Mouse (Mus musculus): ENCODE measurements around the gene Pole2. TPM values are rescaled to one million over a fixed set of nuclear protein-coding genes. Genes with fewer than 3 reads are reported as not detected.
"Not testable (repeated sequence)": the region's sequence is repeated elsewhere in the genome, so short reads cannot be mapped to it uniquely, and the experiment has no call there.

Pole2 gene
- total RNA-seq, 1 experiment from 2014 or later, result 6.4 TPM

DNA sequence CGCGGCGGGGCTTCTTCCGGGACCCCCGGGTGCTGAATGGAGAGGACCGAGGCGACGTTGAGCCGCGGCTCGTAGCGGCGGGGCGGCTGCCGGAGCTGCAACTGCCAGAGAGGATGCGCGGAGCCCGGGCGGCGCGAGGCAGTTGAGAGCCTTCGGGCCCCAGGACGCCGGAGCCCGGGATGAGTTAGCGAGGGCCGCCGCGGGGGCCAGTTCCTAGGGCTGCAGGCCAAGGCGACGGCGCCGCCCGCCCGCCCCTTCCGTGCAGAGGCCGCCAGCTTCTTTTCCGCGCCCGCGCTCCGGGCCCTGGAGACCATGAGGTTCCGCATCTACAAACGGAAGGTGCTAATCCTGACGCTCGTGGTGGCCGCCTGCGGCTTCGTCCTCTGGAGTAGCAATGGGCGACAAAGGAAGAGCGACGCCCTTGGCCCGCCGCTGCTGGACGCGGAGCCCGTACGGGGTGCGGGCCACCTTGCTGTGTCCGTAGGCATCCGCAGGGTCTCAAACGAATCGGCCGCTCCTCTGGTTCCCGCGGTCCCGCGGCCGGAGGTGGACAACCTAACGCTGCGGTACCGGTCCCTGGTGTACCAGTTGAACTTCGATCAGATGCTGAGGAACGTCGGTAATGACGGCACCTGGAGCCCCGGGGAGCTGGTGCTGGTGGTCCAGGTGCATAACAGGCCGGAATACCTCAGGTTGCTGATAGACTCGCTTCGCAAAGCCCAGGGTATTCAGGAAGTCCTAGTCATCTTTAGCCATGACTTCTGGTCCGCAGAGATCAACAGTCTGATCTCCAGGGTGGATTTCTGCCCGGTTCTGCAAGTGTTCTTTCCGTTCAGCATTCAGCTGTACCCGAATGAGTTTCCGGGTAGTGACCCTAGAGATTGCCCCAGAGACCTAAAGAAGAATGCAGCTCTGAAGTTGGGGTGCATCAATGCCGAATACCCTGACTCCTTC lies 43.4 kb downstream of the Pole2 start:
- peak; percentile 21; the same call in 1 of the 2 replicates for ATAC-seq (ENCODE audit: extremely low read depth, insufficient number of reproducible peaks, low FRiP score, poor library complexity, severe bottlenecking)

DNA sequence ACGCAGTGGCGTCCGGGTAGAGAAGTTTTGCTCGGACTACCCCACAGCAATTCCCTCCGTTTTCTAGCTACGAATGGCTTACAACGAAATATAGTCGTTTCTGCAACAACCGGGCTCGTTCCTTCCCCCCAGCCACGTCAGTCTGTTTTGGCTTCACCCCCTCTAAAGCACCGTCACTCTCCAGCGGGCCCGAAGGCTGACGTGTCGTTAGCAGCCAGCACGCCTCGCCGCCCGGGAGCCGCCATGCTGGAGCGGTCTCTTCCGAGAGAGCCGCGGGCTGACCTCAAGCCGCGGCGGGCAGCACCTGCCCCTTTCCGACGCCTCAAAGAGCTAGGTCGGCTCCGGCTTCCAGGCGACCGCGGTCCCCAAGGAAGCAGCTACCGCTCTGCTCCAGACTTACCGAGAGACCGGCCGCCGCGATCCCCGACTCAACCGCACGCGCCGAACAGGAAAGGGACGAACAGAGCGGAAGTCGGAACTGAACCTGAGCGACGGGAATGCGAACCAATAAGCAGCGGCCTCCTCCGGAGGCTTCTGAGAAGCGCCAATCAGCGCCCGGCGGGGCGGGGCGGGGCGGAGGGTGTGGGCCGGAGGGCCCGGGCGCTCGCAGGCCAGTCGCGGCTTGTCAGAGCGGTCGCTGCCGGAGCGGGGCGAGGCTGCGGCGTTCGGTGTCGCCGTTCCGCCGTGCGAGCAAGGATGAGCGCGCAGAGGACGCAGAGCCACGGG lies 44.2 kb downstream of the Pole2 start, which contains the start of the genes Rpl36al and Mgat2:
Rpl36al (minus strand) TSS at position 501 of the 726 bp plus-strand sequence.
Mgat2 (plus strand) TSS at position 575 of the 726 bp plus-strand sequence.
- ATAC-seq (ENCODE audit: extremely low read depth, insufficient number of reproducible peaks, low FRiP score, poor library complexity, severe bottlenecking), result peak; percentile 94

DNA sequence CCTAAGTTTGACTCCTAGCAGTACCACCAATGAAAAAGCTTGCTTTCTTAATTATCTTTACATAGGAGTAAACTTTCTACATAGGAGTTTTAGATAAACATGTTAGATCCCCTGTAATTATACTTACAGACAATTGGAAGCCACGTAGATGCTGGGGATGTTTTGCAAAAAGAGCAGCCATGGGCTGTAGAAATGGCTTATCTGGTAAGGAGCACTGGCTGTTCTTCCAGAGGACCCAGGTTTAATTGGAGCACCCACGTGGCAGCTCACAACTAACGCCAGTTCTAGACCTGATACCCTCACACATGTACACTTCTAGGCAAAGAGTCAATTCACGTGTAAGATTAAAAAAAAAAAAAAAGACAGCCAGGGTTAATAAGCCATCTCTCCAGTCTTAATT lies 46.2 kb downstream of the Pole2 start:
- no peak for ATAC-seq (ENCODE audit: extremely low read depth, insufficient number of reproducible peaks, low FRiP score, poor library complexity, severe bottlenecking)

DNA sequence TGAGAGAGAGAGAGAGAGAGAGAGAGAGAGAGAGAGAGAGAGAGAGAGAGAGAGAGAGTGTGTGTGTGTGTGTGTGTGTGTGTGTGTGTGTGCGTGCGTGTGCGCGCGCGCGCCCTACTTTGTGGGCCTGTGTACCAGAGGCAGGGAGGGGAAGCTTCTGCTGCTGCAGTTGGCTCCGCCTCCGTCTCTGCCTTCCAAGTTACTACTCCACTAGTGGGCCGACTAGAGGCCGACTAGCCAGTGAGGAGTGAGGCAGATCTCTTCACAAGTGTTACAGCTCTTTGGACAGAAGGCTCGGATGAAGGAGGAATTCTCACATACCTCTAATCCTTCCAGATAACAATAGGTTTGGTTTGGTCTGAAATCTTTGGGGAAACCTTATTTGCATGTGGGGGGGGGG lies 48.6 kb downstream of the Pole2 start:
- no peak for ATAC-seq (ENCODE audit: extremely low read depth, insufficient number of reproducible peaks, low FRiP score, poor library complexity, severe bottlenecking)

DNA sequence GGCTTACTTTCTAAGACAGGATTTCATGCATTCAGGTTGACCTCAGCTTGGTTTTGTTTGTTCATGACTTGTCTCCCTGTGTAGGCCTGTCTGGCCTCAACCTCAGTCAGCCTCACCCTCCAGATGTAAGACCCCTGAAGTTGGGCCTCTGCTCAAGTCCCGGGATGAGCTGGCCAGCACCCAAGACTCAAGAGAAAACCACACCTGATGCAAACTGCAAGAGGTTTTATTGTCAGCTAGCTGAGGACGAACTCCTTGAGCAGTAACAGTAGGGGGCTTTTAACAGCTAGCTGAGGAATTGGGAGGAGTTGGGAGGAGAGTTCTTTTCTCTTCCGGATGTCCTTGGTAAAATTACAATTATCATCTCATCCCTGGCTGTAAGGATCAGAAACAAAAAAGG lies 50.5 kb downstream of the Pole2 start:
- no peak for ATAC-seq (ENCODE audit: extremely low read depth, insufficient number of reproducible peaks, low FRiP score, poor library complexity, severe bottlenecking)

DNA sequence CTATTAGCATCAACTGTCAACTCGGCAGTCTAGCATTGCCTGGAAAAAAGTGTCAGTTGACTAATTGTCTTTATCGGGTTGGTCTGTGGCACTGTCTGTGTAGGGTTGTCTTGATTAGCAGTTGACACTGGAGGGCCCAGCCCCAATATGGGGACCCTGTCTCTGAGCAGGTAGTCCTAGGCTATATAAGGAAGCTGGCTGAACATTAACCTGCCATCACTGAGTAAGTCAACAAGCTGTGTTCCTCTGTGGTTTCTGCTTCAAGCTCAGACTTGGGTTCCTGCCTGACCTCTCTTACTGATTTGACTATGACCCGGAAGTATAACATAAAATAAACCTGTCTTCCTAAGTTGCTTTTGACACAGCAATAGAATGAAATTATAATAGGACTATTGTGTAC lies 52.0 kb downstream of the Pole2 start:
- no peak for ATAC-seq (ENCODE audit: extremely low read depth, insufficient number of reproducible peaks, low FRiP score, poor library complexity, severe bottlenecking)

DNA sequence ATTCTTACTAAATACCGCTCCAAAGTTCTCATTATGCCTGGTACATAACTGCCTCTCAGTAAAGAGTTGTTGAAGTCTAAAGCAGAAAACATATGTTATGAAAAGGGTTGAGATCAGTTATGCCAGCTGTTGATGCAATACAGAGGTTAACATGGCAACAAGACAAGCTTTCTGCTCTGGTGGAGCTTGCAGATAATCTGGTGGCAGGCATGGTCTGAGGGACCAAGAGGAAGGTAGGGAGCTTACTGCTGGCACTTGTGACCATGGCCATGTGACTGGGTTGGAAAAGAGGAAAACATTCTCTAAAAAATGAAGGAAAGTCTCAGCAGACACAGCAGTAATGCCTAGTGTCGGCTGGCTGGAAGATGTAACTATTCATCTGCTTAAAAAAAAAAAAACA lies 56.7 kb downstream of the Pole2 start:
- ATAC-seq (ENCODE audit: extremely low read depth, insufficient number of reproducible peaks, low FRiP score, poor library complexity, severe bottlenecking), result no peak

DNA sequence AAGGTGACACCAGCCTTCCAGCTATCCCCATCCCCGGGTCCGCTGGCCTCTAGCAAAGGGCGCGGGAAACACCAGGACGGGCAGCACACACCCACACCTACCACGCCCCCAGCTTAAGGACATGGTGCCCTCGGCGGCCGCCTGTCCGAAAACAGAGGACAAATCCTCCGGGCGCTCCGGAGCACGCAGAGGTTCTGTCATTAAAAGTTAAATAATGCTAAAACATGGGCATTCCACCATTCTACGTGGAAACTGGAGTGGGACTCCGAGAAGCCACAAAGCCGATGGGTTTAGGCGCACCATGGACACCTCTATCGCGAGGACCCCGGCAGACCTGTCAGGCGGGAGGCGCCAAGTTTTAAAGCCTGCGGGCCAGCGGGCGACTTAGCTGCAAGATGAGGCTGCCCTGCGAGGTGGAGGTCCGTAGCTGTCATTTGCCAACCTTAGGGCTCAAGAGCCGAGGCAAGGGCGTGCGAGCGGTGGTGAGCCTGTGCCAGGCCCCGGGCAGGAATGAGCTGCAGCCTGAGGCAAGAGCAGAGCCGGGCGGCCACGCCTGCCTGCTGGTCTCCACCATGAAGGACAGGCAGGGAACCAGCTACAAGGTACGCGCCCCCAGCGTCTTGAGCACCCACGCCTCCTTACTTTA lies 59.4 kb downstream of the Pole2 start, which contains the start of gene Lrr1:
Lrr1 (plus strand) TSS at position 354 of the 646 bp plus-strand sequence.
- ATAC-seq (ENCODE audit: extremely low read depth, insufficient number of reproducible peaks, low FRiP score, poor library complexity, severe bottlenecking), result peak; percentile 95

DNA sequence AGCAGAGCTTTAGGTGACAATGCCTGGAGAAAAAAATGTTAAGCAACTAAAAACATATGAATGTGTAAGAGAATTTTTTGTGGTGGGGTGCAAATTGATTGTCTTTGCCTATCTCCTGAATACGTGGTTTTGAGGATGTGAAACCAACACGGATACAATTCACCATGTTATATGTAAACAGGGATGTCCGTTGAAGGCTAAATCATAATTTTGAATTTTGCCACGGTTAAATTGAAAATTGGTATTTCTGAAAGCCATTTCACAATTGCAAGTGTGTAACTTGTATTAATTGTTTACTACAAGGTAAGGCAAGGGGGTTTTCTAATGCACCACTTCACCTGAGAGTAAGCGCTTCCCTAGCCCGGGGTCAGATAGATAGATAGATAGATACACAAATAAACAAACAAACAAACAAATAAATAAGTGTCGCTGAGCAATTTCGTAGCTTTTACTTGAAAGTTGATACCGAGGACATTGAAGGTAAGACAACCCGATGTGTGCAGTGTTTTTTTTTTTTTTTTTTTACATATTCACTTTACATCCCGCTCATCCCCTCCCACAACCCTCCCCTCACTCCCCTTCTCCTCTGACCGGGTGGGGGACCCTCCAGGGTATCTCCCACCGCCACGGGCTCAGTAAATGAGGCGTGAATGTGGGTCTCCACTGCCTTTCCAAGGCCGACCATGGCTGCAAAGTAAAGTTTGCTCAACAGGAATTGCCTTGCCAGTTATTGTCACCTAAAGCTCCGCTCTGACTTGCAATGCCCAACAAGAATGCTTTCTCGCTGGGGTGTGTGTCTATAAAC lies 60.1 kb downstream of the Pole2 start:
- no peak; the same call in 1 of the 2 replicates for ATAC-seq (ENCODE audit: extremely low read depth, insufficient number of reproducible peaks, low FRiP score, poor library complexity, severe bottlenecking)

DNA sequence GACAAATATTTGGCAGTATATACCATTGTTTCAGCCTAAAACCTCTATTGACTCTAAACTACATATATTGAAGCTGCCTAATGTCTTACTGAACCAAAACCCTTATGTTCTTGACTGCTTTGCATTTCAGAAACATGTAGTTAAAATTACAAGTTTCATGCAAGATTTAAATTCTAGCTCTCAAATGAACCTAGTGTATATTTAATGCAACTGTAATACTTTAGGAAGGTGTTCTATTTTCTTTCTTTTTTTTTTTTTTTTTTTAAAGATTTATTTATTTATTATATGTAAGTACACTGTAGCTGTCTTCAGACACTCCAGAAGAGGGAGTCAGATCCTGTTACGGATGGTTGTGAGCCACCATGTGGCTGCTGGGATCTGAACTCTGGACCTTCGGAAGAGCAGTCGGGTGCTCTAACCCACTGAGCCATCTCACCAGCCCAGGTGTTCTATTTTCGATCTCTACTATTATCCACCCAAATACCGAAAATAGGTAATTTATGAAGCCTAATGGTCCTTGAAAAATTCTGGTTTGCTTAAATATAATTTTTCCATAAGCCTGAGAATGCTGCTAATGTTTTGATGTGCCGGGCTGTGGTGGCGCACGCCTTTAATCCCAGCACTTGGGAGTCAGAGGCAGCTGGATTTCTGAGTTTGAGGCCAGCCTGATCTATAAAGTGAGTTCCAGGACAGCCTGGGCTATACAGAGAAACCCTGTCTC lies 61.0 kb downstream of the Pole2 start:
- not testable (repeated sequence) for ATAC-seq (ENCODE audit: extremely low read depth, insufficient number of reproducible peaks, low FRiP score, poor library complexity, severe bottlenecking)

DNA sequence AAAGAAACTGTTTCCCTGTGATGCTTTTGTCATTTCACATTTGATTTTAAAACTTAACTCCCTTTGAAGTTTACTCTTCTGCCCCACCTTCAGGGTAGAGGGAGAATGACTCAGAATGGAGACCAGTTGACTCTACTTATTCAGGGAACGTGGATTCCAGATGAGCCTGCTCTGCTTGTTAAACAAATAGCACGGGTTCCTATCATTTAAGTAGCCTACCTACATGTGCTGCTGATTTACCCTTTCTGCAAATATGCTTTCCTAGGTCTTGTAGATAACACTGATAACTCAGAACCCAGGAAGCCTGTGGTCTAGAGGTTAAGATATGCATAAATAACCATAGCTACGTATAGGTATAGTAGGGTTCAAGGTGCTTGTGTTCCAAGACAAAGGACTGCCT lies 63.1 kb downstream of the Pole2 start:
- ATAC-seq (ENCODE audit: extremely low read depth, insufficient number of reproducible peaks, low FRiP score, poor library complexity, severe bottlenecking), result no peak

DNA sequence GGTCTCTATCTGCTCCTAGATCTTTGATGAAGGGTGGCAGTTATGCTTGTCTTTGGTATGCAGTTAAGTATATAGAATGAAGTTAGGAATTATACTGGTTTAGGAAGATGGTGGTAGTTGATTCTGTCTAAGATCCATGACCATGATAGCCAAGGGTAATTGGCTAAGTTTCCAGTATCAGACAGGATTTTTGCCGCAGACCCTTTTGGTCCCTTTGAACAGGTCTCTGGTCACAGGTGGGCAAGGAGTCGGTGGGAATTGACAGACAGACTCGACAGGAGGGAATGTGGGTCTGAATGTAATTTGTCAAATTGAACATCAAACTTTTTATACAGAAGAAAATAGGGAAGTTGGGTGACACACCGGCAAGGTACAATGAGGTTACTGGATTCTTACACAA lies 64.4 kb downstream of the Pole2 start:
- not testable (repeated sequence) for ATAC-seq (ENCODE audit: extremely low read depth, insufficient number of reproducible peaks, low FRiP score, poor library complexity, severe bottlenecking)

DNA sequence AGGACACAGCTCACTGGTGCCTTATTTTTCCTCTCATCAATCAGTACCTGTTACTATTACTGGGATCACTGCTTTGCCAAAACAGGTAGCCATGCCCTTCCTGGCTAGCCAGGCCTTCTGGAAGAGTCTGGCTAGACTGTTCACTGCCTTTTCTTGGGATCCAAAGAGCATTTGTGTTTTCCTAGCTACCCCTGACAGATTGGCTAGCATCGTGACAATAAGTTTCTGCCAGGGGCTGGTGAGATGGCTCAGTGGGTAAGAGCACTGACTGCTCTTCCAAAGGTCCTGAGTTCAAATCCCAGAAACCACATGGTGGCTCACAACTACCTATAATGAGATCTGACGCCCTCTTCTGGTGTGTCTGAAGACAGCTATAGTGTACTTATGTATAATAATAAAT lies 67.3 kb downstream of the Pole2 start:
- not testable (repeated sequence) for ATAC-seq (ENCODE audit: extremely low read depth, insufficient number of reproducible peaks, low FRiP score, poor library complexity, severe bottlenecking)

DNA sequence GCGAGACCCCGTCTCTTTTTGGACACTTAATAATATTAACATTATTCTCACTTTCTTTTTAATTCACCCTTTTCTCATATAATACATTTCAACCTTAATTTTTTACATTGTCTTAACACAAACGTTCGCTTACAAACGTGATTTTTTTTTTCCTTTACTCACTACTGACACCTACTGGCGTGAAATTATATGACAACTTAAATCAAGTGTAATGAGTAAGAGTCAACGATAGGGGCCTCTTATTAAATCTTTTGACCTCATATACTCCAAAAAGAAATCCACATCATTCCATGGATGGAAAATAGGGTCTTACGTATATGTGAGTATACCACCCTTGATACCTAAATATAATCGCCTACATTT lies 68.4 kb downstream of the Pole2 start:
- ATAC-seq (ENCODE audit: extremely low read depth, insufficient number of reproducible peaks, low FRiP score, poor library complexity, severe bottlenecking), result peak; percentile 59

DNA sequence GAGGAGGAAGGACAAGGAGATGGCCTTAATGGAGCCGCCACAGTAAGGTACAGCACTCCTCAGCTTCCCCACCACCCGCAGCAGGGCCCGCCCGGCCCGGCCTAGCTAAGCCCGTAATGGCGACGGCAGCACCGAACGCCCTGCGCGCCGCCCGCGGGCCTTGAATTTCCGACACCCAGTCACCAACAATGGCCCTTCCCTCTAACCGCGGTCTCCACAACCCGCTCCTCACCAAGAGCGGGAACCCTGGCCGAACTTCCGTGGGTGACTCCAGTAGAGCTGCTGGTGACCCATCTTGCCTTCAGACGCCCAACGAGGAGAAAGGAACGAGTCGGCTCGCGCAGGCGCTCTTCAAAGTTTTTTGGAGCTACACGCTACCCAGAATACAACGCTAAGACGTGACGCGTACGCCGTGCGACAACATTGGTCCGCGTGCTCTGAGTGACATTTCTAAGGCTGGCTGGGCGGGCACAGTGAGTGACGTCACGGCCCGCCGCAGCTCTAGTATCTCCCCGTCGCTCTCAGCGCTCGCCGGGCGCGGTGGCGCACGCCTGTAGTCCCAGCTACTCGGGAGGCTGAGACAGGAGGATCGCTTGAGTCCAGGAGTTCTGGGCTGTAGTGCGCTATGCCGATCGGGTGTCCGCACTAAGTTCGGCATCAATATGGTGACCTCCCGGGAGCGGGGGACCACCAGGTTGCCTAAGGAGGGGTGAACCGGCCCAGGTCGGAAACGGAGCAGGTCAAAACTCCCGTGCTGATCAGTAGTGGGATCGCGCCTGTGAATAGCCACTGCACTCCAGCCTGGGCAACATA lies 69.0 kb downstream of the Pole2 start, which contains the start of gene Rps29:
Rps29 (minus strand) TSS at position 422 of the 813 bp plus-strand sequence.
- ATAC-seq (ENCODE audit: extremely low read depth, insufficient number of reproducible peaks, low FRiP score, poor library complexity, severe bottlenecking), result peak; percentile 97

DNA sequence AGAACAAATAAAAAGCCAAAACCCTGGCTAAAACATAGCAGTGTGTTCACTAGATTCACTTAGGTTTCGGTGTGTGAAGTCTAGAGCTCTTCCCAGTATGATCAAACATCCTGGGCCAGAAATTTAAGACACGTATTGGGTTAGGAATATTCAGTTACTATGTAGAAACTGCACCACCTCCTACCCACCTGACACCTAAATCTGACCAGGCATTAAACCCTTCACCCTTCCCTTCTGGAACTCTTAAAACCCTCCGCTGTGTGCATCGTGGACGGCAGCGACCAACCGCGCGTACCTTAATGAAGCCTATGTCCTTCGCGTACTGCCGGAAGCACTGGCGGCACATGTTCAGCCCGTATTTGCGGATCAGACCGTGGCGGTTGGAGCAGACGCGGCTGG lies 69.6 kb downstream of the Pole2 start:
- ATAC-seq (ENCODE audit: extremely low read depth, insufficient number of reproducible peaks, low FRiP score, poor library complexity, severe bottlenecking), result no peak

DNA sequence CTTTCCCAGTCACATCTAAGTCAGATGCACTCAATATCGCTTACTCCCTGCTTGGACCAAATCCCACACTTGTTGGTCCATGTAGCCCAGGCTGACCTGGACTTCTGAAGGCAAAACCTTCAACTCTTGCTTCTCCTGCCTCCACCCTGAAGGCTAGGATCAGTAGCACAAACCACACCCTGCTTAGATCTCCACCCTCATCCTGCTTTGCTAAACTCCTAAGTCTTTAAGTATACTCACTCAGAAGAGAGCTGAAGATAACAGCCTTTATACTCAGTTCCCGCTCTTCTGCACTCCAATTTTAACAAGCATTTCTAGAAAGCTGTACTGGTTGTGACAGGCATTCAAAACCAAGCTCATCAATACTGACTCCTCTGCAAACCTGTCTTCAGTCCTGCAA lies 70.9 kb downstream of the Pole2 start:
- no peak for ATAC-seq (ENCODE audit: extremely low read depth, insufficient number of reproducible peaks, low FRiP score, poor library complexity, severe bottlenecking)

All from neutrophil, adult 5-6 weeks (primary cell).